Mouse (Mus musculus) ES-Bruce4 (cell line): ENCODE results near the gene Il31ra.

Experiments
- CTCF ChIP-seq: IDR thresholded peaks from one replicate; pipeline ENCODE4 v1.8.1; 2011; ENCODE audit warnings: low read depth, low read length
- EP300 ChIP-seq: IDR thresholded peaks from 2 replicates; pipeline ENCODE4 v1.6.1; 2011; ENCODE audit warnings: low read depth, low read length; ENCODE audit not compliant: insufficient read depth
- POLR2A ChIP-seq: IDR thresholded peaks from one replicate; pipeline ENCODE4 v1.8.1; 2011; ENCODE audit warnings: low read length; ENCODE audit not compliant: insufficient read depth

GRCm38 (mm10) chr13:112623656-112624055 is 29.5 kb upstream of the Il31ra start:
- TF ChIP-seq POLR2A (no peak), CTCF (no peak), EP300 (no peak)
